Mouse (Mus musculus): ENCODE measurements around the gene Gm14412.
"Not testable (repeated sequence)": the region's sequence is repeated elsewhere in the genome, so short reads cannot be mapped to it uniquely, and the experiment has no call there.

- not testable (repeated sequence) for TF ChIP-seq CTCF (IDR thresholded peaks at IDR 0.05; ENCODE audit: low read depth, low read length); GATA1 (IDR thresholded peaks at IDR 0.05; ENCODE audit: borderline replicate concordance, low read length)
Measured at GRCm38 (mm10) chr2:177266936-177267335, 57.2 kb downstream of the Gm14412 start, which contains the start of gene Gm14409.

All from G1E (cell line).